Mouse (Mus musculus): Measurements from ENCODE around the gene Arpc1a.
A peak's percentile ranks its signal among the peaks of the same experiment; 100 is the strongest.
"Not testable (repeated sequence)": the region's sequence is repeated elsewhere in the genome, so short reads cannot be mapped to it uniquely, and the experiment has no call there.

Gene Arpc1a

GRCm38 (mm10) chr5:145105694-145106275 is 22.2 kb downstream of the Arpc1a start:
- no peak for DNase-seq

DNA sequence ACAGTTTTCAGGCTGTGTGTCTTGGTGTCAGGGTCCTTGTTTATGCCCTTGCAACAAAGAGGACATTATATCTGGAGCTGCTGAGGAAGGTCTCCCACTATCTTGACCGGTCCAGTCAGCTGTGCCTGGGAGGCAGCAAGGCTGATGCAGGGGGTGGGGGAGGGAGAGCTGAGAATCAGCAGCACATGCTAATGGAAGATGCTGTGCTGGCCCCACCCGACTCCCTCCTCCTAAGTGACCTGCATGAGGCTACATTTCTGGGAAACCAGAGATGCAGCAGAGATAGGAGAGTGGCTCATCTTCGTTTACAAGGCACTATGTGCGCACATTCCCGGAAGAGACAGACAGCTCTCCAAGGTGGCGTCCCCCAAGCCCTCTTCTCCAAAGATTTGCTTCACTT is 26.8 kb downstream of the Arpc1a start:
- DNase-seq, result no peak

DNA sequence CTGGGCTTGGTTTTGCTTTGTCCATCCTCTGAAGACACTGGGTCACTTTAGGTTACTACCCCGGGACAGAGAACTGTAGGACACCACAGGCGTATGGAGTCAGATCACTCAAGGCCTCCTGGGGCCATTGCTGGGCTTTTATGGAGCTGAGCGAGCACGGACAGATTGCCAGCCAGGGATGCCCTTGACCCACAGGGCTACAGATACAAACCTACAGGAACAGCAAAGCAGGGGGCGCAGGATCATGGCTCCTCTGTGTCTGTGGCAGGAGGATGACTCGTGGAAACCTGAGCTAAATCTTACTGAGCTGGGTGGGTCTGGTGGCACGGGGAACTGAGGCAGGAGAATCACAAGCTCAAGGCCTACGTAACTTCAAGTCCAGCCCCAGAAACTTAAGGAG is 28.9 kb downstream of the Arpc1a start:
- DNase-seq, result no peak

GRCm38 (mm10) chr5:145113416-145113815 is 29.8 kb downstream of the Arpc1a start:
- DNase-seq, result no peak

DNA sequence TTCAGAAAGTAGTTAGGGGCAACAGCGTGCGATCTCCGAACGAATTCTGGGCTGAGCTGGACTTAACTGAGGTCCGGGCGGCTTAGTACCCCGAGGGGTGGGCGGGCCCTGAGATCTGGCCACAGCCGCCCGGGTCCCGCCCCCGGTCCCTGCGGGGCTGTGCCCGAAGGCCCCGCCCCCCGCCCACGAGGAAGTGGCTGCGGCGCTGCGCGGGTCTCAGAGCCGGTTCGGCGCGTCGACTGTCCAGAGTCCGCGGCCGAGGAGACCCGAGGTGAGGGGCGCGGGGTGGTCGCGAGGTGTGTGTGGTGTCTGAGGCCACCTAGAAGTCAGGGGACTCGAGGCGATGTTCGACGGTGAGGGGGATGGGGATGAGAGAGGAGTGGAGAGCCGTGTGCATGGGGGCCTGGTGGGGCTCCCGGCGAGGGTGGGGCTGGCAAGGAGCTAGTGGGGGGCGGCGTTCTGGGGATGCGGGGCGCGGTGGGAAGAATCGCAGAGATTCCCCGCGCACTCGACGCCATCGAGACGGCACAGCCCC is 30.5 kb downstream of the Arpc1a start, which contains the start of gene Arpc1b:
Arpc1b (plus strand) TSS at position 145 of the 535 bp plus-strand sequence.
- DNase-seq, result no peak

DNA sequence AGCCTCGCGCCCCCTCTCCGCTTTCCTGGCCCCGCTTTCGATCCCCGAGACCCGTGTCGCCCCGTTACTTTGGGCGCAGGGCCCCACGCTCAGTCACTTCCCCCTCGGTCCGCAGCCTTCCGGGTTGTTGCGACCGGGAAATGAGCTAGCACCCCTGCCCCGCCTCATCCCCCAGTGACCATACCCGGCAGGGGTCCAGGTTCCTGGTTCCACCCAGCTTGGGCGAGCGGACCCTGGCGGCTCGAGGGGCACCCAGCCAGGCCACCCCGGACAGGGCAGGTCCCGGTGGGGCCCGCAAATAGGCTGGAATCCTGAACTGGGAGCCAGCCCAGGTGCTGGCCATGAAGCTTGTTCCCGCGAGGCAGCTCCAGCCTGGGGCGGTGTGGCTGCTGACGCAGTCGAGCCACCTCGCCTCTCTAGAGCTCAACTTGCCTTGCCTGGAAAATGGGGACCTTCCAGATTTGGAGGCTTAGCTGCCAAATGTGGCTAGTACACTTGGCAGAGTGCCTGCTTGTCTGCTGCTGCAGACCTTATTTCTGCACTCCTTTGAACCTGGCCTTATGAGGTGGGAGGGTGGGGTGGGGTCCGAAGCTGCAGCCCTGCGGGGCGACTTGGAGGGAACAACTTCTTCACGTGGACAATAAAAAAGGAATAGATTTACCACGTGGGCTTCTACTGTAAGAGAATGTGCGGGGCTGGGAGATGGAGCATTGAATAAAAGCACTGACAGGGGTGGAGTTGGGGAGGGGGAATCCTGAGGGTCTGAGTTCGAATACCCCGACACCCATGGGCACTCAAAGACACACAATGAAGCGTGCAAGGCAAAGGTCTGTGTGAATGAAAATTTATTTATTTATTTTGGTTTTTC is 31.2 kb downstream of the Arpc1a start:
- DNase-seq, result peak; percentile 39

DNA sequence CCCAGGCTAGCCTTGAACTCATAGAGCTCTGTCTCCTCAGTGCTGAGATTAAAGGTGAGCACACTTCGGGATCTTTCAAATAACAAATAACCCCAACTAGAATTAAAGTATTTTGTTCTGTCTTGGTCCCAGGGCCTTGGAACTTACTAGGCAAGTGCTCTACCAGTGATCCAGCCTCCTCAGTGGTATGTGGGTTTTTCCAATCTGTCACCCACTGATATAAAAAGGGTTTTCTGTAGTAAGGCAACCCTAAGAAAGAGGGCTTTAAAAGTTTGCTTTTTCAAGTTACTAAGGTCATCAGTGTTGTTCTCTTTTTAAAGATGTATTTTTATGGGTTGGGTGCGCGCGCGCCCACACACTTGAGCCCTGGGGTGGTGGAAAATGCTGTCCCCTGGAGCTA is 32.1 kb downstream of the Arpc1a start:
- DNase-seq, result no peak

DNA sequence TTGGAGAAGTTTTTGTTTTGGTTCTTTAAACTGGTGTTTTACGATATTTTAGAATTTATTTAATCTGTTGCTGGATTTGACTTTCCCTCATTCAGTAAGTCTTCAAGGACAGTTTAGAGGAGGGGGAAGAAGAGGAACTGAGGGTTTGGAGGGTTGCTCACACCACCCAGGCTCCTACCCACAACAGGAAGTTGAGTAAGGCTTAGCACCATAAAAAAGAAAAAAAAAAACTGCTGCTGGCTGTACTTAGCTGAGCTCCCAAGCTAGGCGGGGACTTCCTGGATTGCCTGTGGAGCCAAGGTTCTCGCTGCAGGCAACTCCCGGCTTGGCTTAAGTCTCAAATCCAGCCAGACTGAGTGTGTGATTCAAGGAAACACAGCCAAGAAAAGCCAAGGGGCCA is 32.7 kb downstream of the Arpc1a start:
- DNase-seq, result no peak

DNA sequence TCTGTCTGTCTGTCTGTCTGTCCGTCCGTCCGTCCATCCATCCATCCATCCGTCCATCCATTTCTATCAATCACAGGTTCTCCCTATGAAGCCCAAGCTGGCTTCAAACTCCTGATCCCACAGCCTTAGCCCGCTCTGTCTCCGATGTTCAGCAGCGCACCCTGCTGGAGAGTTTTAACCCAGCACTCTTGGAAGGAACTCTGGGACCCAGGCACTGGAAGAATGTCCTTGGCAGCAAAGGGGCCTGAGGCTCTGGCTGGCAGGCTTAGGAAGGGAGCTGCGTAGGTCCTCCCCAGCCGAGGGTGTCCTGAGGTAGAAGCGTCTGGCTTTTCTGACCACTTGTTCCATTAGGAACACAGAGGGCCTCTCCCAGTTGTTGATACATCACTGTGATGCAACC is 33.3 kb downstream of the Arpc1a start:
- no peak for DNase-seq

GRCm38 (mm10) chr5:145118005-145118404 is 34.4 kb downstream of the Arpc1a start:
- no peak for DNase-seq

DNA sequence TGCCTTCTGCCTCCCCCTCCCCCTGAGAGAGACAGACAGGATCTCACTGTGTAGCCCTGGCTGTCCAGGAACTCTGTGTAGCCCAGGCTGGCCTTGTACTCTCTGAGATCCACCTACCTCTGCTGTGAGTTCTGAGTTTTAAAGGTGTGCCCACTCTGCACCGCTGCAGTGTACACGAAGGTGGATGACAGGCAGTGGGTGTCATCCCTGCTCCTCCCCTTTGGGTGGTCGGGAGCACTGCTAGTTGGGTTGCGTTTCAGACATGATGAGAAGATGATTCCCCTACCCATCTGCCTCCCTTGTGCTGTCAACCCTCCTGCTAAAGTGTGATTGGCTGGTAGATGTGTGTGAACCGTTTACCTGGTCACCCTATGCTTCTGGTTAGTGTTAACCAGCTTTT is 34.8 kb downstream of the Arpc1a start:
- no peak for DNase-seq

- DNase-seq, result no peak
Observed at GRCm38 (mm10) chr5:145119385-145119784, 35.8 kb downstream of the Arpc1a start.

DNA sequence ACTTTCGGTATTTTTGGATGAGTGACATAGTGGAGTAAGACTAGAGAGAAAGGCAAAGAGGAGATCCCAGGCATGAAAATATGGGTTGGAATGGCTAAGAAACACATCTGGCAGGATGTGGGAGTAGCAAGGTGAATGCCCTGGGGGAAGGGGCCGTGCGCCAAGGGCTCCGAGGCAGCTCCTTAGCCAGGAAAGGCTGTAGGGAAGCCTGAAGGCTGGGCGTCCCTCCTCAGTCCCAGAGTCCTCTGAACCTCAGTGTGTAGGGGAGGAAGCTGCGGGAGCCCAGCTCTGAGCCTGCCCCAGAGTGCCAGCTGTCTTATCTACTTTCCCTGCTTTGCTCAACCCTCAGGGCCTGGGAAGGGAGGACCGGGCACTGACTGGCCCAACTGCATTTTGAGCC is 37.3 kb downstream of the Arpc1a start:
- no peak for DNase-seq

DNA sequence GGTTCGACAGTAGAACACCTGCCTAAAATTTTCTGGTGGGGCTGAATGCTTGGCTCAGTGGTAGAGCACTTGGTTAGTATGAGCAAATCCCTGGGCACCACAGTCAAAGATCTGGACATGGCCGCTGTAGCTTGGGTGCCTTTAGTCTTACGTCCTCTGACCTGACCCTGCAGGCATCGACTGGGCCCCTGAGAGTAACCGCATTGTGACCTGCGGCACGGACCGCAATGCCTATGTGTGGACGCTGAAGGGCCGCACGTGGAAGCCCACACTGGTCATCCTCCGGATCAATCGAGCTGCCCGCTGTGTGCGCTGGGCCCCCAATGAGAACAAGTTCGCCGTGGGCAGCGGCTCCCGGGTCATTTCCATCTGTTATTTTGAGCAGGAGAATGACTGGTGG is 39.8 kb downstream of the Arpc1a start:
- no peak for DNase-seq

DNA sequence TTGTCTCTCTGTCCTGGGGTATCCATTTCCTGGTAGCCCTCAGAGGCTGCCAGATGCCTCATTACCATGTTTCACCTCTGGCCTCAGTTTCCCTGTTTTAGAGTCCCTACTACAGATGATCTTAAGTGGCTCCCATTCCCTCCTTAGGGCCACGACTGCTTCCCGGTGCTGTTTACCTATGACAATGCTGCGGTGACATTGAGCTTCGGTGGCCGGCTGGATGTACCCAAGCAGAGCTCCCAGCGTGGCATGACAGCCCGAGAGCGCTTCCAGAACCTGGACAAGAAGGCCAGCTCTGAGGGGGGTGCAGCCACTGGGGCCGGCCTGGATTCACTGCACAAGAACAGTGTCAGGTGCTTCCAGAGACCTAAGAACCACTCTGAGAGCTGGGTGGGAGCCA is 43.0 kb downstream of the Arpc1a start:
- no peak for DNase-seq

- DNase-seq, result no peak
Observed at GRCm38 (mm10) chr5:145129124-145129523, 45.5 kb downstream of the Arpc1a start.

DNA sequence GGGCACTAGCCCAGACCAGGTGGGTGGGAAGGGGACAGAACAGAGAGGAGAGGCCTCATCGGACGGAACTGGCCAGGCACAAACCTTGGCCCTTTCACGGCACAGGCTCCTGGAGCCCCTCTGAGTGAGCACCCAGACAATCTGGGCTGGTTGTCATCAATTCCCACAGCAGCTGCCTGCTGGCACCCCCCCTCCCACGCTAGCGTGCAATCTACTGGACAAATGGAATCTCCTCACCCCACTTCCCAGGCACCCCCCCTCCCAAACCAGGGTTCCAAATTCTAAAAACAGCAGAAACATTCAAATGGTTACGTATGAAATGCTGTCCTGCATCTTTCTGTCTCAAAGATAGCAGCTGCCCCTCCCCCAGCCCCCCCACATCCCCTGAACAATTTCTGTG is 46.1 kb downstream of the Arpc1a start:
- not testable (repeated sequence) for DNase-seq

DNA sequence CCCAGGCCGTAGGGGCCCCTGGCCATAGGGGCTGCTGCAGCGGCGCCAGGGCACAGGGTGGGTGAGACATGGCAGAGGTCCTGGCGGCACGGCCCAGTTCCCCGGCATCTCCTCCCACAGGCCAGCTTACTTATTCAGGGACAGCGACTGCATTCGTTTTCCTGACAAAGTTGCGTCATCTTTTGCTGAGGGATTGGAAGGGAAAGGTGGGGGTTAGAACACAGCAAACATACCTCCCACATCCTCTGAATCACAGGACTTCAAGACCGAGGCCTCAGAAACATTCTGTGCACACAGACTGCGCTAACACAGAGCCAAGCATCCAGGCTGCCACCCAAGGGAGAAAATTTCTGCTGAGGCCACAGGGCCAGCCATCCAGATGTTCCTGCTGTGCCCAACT is 46.6 kb downstream of the Arpc1a start:
- peak; percentile 58 for DNase-seq

GRCm38 (mm10) chr5:145130995-145131394 is 47.4 kb downstream of the Arpc1a start:
- no peak for DNase-seq

DNA sequence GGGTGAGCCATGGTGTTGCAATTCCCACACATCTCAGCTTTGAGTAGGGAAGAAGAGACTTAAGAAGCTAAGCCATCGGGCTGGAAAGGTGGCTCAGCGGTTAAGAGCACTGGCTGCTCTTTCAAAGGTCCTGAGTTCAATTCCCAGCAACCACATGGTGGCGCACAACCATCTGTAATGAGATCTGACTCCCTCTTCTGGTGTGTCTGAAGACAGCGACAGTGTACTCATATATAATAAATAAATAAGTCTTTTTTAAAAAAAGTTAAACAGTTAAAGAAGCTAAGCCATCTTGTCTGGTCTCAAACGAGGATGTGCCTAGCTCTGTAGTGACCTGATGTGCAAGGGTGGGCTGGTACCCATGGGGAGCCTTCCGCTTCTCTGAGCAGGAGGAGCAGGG is 49.6 kb downstream of the Arpc1a start:
- not testable (repeated sequence) for DNase-seq

- no peak for DNase-seq
Observed at GRCm38 (mm10) chr5:145138836-145139235, 55.2 kb downstream of the Arpc1a start.

DNA sequence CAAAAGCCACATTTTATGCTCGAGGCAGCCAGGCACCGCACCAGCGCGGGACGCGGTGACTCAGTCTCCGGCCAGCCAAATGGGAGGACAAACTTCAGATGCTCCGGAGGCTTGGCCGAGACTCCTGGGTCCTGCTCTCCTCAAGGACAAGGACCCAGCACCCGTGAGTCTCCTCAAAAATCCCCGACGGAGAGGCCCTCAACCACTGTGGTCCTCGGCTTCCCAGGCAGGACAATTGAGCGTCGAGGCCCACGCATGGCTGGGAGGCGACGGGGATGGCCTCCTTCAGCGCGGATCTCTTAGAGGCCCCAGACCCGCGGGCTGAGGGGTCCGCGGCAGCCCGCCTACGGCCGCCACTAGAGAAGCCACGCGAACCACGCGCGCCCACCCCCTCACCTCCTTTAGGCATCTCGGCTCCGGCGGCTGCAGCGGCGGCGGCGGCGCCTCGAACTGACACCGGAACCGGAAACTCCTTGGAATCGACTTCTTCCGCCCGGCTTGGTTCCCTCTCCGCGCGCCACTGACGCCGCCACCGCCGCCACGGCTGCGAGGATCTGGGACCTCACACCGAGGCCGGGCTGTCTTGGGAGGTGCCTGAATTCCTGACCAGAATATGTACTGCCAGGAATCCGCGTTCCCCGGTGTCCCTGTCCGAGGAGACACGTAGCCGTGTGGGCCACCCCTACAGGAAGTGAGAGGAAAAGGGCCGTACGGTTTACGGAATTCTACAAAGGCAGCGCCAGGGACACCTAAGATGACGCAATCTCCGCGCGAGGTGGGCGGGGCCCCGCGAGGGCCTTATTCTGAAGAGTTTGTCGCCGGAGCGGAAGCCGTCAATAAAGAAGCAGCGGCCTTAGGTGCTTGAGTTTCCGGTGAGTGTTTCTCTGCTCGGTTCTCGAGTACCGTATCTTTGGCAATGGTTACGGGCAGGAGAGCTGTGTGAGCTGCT is 56.2 kb downstream of the Arpc1a start, which contains the start of the genes Pdap1 and Bud31:
Pdap1 (minus strand) TSS at position 668 of the 949 bp plus-strand sequence.
Bud31 (plus strand) TSS at position 792 of the 949 bp plus-strand sequence.
- peak; percentile 96 for DNase-seq

DNA sequence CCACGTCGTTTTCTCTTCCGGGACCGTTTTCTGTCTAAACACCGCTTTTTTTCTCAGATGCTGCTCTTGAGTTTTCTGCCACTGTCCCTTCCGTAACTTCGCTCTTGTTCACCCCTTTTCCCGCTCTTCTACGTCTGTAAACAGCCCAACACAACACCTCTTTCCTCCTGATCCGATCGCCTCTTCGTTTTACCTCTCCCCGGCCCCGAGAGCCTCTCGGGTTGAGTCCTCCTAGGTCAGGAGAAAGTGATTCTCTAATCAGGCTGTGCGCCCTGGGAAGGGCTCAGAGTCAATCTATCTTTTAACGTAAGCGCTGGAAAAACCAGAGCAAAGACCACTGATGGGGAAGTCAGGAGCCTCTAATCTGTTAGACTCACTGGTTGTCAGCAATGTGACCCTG is 57.0 kb downstream of the Arpc1a start:
- no peak for DNase-seq

Measured in right cerebral cortex, postnatal 25 days (tissue).